Mouse (Mus musculus): ENCODE measurements around the gene Polr2l.

DNA sequence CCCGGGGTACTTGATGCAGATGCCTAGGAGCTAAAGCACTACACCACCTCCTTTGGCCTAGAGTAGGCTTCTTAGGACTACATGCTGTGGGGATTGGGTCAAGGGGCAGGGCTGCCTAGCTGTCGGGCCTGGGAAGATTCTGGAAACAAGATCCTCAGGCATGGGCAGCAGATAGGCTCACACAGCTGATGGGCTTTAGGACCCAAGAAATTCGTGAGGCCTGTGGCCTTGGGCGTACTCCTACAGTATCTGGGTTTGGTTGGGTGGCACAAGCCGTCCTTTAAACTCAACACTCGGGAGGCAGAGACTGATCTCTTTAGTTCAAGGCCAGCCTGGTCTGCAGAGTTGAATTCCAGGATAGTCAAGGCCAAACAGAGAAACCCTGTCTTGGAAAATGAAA, 2.7 kb downstream of the Polr2l start:
- no peak for TF ChIP-seq CTCF (IDR thresholded peaks at IDR 0.05; ENCODE audit: borderline replicate concordance, control insufficient read depth, extremely low read depth, insufficient read depth, low read length, poor library complexity)
- no peak for TF ChIP-seq POLR2A (IDR thresholded peaks at IDR 0.05; ENCODE audit: control insufficient read depth, extremely low read depth, insufficient read depth, low read length, poor library complexity)

Data from thymus, adult 2 months (tissue).